Mouse (Mus musculus): ENCODE results near the gene Dusp7.

Dusp7 gene

DNA sequence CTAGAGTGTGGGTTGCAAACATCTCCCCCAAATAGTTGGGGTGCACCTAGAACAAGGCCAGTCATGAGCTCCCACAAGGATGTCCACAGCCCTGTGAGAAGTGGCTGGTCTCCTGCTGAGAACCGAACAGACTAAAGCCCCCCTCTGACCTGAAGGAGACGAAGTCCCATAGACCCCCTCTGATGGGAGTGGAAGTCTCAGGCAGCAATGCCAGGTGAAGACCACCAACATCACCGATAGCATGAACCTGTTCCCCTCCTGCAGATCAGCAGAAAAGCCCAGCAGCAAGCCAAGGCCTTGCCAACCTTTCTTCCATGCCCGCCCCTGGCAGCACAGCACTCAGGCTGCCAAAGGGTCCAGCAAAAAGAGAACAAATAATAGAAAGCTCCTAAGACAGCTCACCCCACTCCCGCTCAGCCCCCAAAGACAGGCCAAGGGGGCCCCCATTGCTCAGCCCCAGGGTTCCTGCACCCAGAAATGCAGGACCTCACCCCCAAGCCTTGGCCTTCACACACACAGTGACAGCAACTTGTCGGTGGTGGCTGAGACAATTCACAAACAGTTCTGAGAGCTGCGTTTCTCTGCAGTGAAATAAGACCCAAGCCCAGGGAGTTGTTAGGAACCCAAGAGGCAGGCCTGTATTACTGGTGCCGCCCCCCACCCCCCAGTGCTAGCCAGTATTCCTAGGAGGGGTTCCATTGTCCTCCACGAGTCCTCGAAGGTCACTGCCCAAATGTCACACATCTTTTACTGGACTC lies 13.0 kb upstream of the Dusp7 start:
- DNase-seq, result no peak

DNA sequence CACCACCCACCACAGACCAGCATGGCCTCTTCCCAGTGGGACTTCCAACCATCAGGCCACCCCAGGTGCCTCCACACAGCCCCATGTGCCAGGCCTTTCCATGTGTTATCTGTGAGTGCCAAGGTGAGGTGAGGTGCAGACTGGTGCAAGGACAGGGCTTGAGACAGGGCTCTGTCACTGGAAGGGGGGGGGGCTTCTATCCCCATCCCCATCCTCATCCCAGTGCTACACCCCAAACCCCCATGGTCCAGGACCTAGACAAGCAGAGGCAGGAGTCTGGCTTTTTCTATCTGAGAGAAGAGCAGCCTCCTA lies 12.5 kb upstream of the Dusp7 start:
- no peak for DNase-seq

DNA sequence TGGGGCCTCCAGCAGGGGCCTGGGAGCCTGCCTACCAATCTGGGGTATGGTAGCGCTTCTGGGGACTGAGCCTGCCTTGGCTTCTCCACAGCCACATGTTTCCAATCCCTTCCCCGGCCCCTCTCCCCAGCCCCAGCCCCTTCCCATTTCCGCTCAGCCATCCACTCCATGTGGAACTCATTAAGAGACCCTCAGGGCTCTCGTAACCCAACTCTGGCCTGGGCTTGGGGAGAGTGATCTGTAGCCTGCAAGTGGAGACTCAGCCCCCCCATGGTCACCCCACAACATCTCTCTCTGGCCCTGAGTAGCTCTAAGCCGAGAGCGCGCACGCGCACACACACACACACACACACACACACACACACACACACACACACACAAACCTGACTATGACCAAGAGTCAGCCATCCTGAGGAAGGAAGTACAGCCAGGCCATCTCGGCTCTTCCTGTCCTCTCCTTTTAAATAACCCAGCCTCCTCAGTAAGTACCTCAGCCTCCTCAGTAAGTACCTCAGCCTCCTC lies 12.0 kb upstream of the Dusp7 start:
- DNase-seq, result no peak

DNA sequence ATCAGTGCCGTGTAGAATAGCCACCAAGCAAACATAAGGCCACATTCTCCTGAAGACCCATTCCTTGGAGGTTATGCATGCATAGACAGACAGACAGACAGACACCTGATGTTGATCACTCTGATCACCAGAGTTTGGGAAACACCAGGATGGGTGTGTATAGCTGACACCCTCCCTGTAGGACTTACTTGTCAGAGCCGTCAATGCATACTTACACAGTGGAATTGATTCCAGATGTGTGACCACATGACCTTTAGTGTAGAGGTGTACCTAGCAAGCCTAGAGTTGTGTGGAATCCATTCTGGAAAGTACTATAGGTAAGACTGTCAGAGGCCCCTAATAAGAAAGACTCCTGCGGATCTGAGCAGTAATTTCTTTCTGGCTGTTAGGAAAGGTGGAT lies 11.3 kb upstream of the Dusp7 start:
- no peak for DNase-seq

- DNase-seq, result no peak
Observed at GRCm38 (mm10) chr9:106359297-106359696, 9.1 kb upstream of the Dusp7 start.

DNA sequence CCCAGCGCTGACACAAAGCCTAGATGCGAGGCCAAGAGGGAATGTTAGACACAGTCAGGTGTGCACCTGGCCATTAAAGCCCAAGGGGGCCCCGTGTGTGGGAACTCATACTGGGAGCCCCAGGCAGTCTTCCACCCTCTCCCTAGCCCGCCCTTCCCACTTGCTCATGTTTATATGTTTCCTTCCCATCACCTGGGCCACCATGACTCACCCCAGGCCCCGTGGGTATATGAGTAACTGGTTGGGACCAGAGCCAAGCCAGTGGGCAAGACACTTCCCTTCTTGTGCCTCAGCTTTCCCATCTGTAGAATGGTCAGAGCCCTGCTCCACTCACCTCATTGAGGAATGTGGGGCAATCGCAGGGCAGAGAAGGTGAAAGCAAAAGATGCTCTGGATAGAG lies 7.3 kb upstream of the Dusp7 start:
- DNase-seq, result no peak

GRCm38 (mm10) chr9:106365333-106365732 lies 3.1 kb upstream of the Dusp7 start:
- DNase-seq, result no peak

GRCm38 (mm10) chr9:106366188-106366587 lies 2.2 kb upstream of the Dusp7 start:
- DNase-seq, result no peak

DNA sequence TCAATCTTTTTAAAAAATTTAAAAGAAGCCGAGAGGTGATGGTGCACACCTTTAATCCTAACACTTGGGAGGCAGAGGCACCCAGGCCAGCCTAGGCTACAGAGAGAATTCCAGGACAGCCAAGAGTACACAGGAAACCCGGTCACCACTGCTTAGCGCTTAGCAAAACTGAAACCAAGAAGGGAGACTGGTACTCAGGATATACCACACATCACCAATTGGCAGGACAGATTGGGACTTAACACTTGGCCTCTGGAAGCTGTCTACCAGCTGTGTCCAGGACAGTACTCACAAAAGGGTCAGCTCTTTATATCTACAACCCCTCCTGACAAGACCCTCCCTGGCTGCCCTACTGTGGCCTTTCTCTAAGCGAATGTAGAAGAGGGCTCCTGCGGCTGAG lies 1.4 kb upstream of the Dusp7 start:
- DNase-seq, result peak in 1 of 2 experiments; percentile 24

DNA sequence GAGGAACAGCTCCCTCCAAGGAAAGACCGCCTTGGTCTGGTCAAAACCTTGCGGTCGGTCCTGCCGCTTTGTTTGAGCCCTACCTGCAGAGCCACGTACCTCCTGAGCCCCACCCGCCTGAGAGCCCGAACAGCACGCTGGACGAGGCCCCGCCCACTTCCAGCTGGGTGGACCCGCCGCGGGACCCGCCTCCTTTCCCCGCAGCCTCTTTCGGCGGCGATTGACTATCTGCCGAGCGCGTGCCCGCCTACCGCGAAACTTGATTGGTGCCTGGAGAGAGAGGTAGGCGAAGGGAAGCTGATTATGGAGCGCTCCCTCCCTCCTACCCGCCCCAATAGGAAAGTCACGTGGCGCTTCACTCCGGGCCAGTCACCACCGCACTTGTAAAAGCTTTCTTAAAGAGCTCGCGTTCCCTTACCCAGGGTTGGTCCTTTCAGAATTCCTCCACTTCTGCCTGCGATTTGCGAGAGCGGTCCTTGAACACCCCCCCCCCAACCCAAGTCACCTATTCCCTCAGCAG lies 780 bp upstream of the Dusp7 start:
- peak; percentile 99 for DNase-seq

- peak; percentile 74 to 83 for DNase-seq
Observed at GRCm38 (mm10) chr9:106368831-106369501, 534 bp downstream of the Dusp7 start.

DNA sequence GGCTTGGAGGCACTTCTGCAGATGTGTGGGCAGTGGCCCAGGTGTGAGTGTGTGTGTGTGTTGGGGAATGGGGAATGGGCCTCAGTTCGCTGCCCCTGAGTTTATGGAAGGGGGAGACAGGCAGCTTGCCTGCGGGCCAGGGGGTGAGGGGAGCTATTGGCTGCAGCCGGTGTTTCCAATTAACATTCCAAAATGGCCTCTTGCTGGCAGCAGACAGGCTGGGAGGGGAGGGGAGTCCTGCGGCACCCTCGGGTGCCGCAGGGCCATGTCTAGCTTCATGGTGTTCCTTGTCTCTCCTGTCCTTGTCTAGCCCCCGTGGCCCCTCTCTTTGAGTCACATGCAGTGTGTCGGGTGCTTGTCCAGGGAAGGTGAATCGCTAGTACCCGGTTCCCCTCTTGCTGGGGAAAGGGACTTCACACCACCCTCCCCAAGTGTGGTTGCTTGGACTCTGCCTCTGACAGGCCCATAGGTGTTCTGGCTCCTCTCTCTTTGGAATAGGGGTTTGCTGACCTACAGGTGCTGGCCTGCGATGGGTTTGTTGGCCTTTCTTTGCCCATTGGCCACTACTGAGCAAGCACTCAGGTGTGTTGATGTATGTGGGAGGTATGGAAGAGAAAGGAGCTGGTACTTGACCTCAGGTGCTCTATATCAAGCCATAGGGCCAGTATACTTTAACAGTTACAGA lies 1.5 kb downstream of the Dusp7 start:
- DNase-seq, result peak; percentile 52 to 58

- DNase-seq, result no peak
Observed at GRCm38 (mm10) chr9:106370620-106371383, 2.4 kb downstream of the Dusp7 start.

GRCm38 (mm10) chr9:106371384-106371671 lies 2.9 kb downstream of the Dusp7 start:
- no peak for DNase-seq

- peak; percentile 89 to 92 for DNase-seq
Observed at GRCm38 (mm10) chr9:106371776-106372175, 3.3 kb downstream of the Dusp7 start.

DNA sequence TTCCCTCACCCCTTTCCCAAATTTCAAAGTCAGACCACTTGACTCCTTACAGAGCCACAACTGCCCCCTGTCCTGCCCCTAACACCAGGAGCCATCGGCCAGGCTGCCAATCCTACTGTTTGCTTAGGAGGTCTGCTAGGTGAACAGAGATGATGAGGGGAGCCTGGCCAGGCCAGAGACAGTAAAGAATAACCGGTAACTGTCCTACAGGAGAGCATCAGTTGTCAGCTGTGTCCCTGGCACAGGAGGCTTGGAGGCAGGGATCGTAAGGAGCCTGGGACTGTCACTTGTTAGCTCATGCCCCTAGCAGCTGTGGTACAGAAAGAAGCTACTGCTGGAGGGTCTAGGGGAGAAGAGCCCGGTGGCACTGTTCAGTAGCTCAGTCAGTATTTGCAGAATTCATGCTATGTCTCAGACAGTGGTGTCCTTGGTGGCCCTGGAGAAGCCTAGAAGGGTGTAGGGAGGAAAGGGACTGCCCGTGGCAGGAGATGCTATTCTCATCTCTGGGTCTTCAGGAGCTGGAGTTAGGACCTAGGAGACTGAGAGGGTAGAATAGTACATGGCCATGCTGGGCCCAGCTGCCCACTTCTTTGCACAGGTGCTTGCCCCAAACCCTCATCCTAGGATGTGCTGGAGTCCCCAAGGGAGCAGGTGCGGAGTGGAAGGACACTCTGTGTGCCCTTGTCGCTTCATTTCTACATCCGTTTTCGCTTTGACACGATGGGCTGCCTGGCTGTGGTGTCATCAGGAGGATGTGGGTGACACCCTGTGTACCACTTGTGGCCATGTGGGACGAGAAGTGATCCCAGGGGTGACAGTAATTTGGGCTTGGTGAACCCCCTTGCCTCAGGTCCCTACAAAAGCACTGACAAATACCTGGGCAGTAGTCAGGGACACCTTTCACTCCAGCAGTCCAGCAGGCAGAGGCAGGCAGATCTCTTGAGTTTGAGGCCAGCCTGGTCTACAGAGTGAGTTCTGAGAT lies 4.3 kb downstream of the Dusp7 start:
- no peak for DNase-seq

- DNase-seq, result no peak
Observed at GRCm38 (mm10) chr9:106373973-106374372, 5.5 kb downstream of the Dusp7 start.

GRCm38 (mm10) chr9:106377247-106377646 lies 8.8 kb downstream of the Dusp7 start:
- peak in 1 of 2 experiments; percentile 61 for DNase-seq

- no peak for DNase-seq
Observed at GRCm38 (mm10) chr9:106378045-106378444, 9.6 kb downstream of the Dusp7 start.

DNA sequence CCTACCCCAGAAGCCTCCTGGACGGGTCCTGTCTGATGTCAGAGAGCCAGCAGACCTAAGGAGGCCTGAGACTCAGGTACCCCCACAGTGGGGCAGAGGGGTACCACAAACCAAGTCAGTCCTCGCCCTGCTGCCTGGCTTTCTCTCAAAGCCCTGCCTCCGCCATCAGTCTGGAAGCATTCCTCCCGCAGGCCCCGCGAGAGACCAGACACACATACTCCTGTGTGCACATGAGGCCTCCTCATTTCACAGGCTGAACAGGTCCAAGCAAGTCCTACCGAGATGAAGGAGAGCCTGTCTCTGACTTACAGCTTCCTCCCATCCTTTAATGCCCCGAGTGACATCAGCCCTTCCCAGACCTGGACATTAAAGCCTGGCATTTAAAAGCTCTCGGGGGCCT lies 10.3 kb downstream of the Dusp7 start:
- DNase-seq, result no peak

- peak; percentile 58 to 70 for DNase-seq
Observed at GRCm38 (mm10) chr9:106386181-106386864, 17.9 kb downstream of the Dusp7 start.

All from lung, postnatal 4 days (tissue).